Mouse (Mus musculus): ENCODE data around the gene Draxin.
A peak's percentile ranks its signal among the peaks of the same experiment; 100 is the strongest.
"Not testable (repeated sequence)": the region's sequence is repeated elsewhere in the genome, so short reads cannot be mapped to it uniquely, and the experiment has no call there.

The Draxin gene

GRCm38 (mm10) chr4:148052976-148053375, 77.5 kb downstream of the Draxin start:
- peak; percentile 32 to 40 for DNase-seq

GRCm38 (mm10) chr4:148051886-148052285, 78.6 kb downstream of the Draxin start:
- no peak for DNase-seq

DNA sequence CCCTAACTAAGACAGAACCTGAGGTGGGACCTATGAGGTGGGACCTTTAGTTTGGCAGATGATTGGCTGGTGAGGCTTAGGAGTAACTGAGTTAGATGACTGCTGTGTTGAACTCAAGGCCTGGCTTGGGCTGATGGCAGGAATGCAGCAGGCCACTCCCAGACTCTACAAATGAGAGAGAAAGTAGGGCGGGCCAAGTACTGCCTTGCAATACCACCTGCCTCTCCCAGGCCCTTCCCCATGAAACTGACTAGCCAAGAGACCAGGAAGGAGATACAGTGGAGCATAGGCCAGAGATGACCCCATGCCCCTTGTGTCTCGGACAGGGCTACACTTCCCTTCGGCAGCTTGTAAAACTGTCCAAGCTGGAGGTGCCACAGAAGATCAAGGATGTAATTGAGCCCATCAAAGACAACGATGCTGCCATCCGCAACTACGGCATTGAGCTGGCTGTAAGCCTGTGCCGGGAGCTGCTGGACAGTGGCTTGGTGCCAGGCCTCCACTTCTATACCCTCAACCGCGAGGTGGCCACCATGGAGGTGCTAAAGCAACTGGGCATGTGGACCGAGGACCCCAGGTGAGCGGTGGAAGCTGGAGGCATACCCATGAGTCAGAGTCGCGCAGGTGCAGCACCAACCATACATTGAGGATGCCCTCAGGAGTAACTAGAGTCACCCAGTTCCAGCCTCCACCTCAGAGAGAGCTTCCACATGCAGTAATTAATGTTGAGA, 79.3 kb downstream of the Draxin start:
- no peak for DNase-seq

DNA sequence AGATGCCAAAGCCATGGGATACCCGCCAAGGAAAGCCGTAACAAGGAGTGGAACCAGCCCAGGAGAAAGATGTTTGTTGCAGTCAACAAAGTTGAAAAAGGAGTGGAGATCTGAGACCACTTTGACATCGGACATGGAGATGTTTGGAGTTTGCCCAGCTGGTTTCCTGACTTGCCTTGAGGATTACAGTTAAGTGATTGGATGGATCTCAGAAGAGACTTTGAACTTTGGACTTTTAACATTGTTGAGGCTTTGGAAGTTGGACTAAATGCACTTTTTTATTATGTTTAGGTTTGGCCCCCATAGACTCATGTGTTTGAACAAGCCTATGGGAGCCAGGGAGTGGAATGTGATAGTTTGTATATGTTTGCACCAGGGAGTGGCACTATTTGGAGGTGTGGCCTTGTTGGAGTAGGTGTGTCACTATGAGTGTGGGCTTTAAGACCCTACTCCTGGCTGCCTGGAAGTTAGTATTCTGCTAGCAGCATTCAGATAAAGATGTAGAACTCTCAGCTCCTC, 80.0 kb downstream of the Draxin start:
- DNase-seq, result not testable (repeated sequence)
